Mouse (Mus musculus) layer of hippocampus, postnatal 14 days (tissue): ENCODE data around the gene BC024978. TPM values are rescaled to one million over a fixed set of nuclear protein-coding genes. Genes with fewer than 3 reads are reported as not detected.

Source experiments
- DNase-seq, 2 experiments: peaks; one replicate each; pipeline ENCODE4 v3.0.0; 2021 to 2022; ENCODE audit warnings: low spot score in 2 of 2, mixed read lengths in 1 of 2
- long read RNA-seq, 2 experiments: library from polyadenylated mRNA; stranded (forward); transcript quantifications; one replicate each; pipeline ENCODE4 v2.0.0; 2021
- total RNA-seq, 2 experiments: library from RNA; stranded (reverse); gene quantifications; 2 replicates each; pipeline ENCODE4 v1.2.3; 2021

The BC024978 gene
- total RNA-seq = 10 to 100 TPM; 23.7 to 24.3 TPM
- long read RNA-seq, experiment 1, partial matches to known transcripts = 0 of 6 reads
- long read RNA-seq, experiment 1, other reads (novel, unspliced or antisense) = 4 of 6 reads
- long read RNA-seq, experiment 2, partial matches to known transcripts = 0 of 3 reads
- long read RNA-seq, experiment 2, other reads (novel, unspliced or antisense) = 2 of 3 reads

- DNase-seq = peak; percentile 95 to 99
Measured at GRCm38 (mm10) chr7:27195681-27196611, at the start of gene BC024978, which contains the start of gene Snrpa. Gene BC024978 (plus strand): TSS chr7:27195781. Gene Snrpa (minus strand): TSS chr7:27196271.

- no peak for DNase-seq
Measured at GRCm38 (mm10) chr7:27153205-27153764, 42.3 kb upstream of the BC024978 start, which contains the start of gene Cyp2t4. Gene Cyp2t4 (plus strand): TSS chr7:27153714.

- no peak for DNase-seq
Measured at GRCm38 (mm10) chr7:27156005-27156404, 39.6 kb upstream of the BC024978 start.

- no peak for DNase-seq
Measured at GRCm38 (mm10) chr7:27158171-27158570, 37.4 kb upstream of the BC024978 start.

- DNase-seq = no peak
Measured at GRCm38 (mm10) chr7:27159256-27159655, 36.3 kb upstream of the BC024978 start.

GRCm38 (mm10) chr7:27159882-27160281, 35.7 kb upstream of the BC024978 start:
- DNase-seq = peak; percentile 87 to 92

- DNase-seq = no peak
Measured at GRCm38 (mm10) chr7:27160921-27161320, 34.7 kb upstream of the BC024978 start.

GRCm38 (mm10) chr7:27161744-27162143, 33.8 kb upstream of the BC024978 start:
- DNase-seq = no peak

- no peak for DNase-seq
Measured at GRCm38 (mm10) chr7:27162780-27163449, 32.7 kb upstream of the BC024978 start.

GRCm38 (mm10) chr7:27163450-27163805, 32.2 kb upstream of the BC024978 start:
- no peak for DNase-seq

- no peak for DNase-seq
Measured at GRCm38 (mm10) chr7:27164112-27164947, 31.3 kb upstream of the BC024978 start.

- no peak for DNase-seq
Measured at GRCm38 (mm10) chr7:27165007-27165655, 30.4 kb upstream of the BC024978 start.

- no peak for DNase-seq
Measured at GRCm38 (mm10) chr7:27165696-27166095, 29.9 kb upstream of the BC024978 start.

GRCm38 (mm10) chr7:27166229-27166613, 29.4 kb upstream of the BC024978 start:
- DNase-seq = peak; percentile 77 to 80

- DNase-seq = peak; percentile 93 to 96
Measured at GRCm38 (mm10) chr7:27166614-27167474, 28.7 kb upstream of the BC024978 start, which contains the start of gene Egln2. Gene Egln2 (minus strand): TSS chr7:27166802.

- DNase-seq = no peak
Measured at GRCm38 (mm10) chr7:27167475-27168094, 28.0 kb upstream of the BC024978 start.

GRCm38 (mm10) chr7:27168371-27168770, 27.2 kb upstream of the BC024978 start:
- no peak for DNase-seq

GRCm38 (mm10) chr7:27170981-27171380, 24.6 kb upstream of the BC024978 start:
- no peak for DNase-seq
